Mouse (Mus musculus) lung, adult 18-20 months (tissue): Measurements from ENCODE around the gene Extl1.

Experiments used
- DNase-seq, 2 experiments: peaks; one replicate each; pipeline ENCODE4 v3.0.0; 2022; ENCODE audit warnings: mixed read lengths in 2 of 2

Extl1 gene

GRCm38 (mm10) chr4:134388397-134388796 lies 4.7 kb upstream of the Extl1 start:
- peak; percentile 61 to 68 for DNase-seq

- no peak for DNase-seq
Observed at GRCm38 (mm10) chr4:134387268-134387667, 3.6 kb upstream of the Extl1 start.

DNA sequence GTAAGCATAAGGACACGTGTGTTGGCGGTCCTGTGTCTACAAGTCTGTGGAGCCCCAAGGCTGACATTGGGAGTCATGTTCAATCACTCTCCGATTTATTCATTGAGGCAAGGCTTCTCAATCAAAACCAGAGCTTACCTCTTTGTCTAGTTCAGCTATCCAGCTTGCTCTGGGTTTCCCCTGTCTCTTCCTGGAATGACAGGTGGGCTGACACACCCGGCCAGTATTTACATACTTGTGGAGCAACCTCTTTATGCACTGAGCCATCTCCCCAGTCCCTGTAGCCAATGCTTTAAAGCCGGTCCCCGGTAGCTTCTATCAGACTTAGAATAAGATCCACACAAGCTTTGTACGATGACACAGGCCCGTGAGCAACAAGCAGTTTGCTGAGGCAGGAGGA lies 4.1 kb downstream of the Extl1 start:
- no peak for DNase-seq

DNA sequence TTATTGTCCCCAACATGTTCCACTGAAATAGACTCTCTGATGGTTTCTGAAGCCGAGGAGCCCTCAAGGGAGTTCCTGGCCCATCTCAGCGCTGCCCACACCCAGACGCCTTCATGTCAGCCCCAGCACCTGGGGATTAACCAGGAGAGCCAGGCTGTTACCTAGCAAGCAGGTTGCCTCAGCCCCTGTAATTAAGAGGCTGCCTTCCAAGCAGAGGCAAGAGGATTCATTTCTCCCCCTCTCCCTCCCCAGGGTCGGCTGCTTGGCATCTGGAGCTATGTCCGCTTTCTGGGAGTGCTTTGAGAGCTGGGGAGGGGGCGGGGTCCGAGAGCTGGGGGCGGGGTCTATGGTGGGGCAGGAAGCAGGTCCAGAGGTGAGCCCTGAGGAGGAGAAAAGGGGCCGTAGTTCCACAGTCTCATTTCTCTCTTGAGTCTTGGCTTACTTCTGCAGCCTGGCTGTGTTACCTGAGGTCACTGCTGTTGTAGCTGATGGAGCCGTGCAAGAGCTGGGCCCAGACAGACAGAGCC lies 5.5 kb downstream of the Extl1 start:
- no peak for DNase-seq

DNA sequence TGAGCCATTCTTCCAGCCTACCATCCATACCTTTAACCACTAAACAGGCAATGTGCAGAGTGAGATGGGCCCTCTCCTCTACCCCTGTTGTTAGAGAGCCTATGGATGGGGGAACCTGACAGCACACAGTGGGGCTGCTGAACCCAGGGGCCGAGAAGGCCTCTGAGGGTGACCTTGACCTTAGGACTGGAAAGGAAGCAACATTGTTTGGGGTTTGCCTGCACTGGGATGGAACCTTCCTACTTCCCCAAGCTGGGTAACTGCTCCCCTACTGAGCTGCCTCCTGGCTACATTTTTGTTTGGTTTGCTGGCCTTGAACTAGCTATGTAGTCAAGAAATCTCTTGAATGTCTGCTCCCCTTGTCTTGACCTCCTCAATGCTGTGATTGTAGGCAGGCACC lies 9.3 kb downstream of the Extl1 start:
- no peak for DNase-seq

DNA sequence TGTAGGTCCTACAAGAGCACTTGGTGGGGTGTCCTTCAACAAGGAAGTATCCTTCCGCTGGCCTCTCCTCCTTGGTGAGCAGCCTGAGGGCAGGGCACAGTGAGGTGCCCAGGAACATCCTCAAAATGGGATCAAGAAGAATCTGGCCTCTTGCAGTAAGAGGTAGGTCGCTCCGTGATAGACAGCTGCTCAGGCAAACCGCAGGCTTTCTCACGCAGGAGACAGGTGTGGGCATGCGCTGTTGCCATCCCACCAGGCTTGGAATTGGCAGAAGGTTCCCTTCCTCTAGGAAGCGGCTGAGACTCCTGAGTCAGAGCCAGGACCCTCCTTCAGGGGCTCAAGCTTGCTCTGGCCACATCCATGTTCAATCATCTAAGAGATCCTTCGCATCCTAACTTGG lies 10.4 kb downstream of the Extl1 start:
- no peak for DNase-seq

DNA sequence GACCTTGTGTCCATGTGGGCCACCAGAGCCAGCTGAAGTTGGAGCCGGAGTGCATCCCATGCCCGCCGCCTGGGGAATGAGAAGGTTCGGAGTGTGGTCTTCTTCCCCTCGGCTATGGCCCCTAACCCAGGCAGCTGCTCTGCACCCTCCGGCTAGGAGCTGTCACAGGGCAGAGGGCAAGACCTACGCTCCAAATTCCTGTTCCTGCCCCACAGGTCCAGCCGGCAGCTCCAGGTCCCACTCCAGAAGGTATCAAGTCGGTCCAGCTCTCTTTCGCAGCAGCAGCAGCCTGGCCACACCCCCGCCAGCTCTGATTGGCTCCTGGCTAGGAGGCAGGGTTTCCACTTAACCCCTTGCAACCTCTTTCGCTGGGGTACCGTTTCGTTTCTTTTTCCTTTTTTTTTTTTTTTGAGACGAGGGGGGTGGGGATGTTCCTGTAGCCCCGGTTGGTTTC lies 11.3 kb downstream of the Extl1 start:
- peak; percentile 86 to 89 for DNase-seq

DNA sequence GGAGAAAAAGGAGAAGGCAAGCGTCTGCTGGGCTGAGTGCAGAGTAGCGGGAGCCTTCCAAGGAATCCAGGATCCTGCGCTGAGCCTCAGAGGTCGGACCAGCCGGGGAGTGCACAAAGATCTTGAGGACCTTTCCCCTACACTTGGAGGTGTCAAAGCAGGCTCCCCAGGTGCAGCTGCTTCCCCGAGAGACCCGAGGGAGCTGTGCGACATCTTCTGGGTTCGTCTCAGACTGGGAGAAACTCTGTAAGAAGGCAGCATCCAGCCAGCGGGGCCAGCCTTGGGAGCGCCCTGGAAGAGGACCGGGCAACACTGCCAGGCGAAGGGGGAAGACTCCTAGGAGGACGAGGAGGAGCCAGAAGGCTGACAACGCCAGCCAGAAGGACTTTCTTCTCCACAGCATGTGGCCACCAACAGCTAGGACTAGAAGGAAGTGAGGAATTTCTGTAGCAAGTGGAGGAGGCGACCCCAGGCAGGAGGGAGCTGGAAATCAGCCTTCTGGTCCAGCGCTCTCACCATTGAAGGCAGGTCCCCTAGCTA lies 12.3 kb downstream of the Extl1 start:
- DNase-seq: no peak

DNA sequence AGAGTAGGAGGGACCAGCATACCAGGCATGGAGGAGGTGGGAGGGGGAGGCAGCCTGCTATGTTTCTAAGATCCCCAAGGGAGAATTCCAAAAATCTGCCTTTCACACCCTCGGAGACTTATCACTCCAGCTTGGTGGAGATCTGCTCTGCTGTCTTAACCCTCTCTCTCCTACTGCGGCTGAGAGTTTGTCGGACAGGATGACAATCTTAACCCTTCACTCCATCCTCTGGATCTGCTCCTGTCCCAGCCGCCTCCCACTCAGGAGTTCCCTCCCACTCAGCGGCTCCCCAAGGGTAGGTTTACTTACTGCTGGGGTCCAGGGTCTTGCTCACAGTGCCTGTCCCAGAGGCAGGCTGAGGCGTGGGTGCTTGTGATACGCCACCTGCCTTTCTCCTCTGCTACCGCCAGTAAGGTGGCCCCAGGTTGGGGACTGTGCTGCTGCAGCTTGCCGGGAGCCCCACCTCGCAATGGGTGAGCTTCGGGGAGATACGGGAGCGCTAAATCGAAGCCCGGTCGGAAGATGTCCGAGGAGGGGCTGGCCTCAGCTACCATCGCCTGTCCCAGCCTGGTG lies 12.9 kb downstream of the Extl1 start:
- no peak for DNase-seq

- no peak for DNase-seq
Observed at GRCm38 (mm10) chr4:134365280-134365679, 18.4 kb downstream of the Extl1 start.

GRCm38 (mm10) chr4:134362586-134362985 lies 21.1 kb downstream of the Extl1 start:
- peak; percentile 53 to 67 for DNase-seq

DNA sequence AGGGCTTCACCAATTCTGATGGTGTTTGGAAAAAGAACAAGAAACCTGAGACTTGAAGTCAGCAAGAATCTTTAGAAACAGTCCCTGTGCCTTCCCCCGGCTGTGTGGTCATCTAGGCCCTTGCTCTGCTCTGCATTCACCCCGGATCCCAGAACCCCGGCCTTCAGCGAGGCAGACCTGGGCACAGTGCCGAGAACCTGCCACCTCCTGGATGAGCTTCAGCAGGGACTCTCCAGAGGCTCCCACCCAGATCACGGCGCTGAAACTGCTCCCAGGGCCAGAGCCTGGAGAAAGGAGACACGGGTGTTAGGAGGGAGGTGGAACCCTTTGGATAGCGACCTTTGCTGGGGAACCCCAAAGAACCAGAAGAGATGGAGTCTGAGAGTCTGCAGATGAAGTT lies 21.5 kb downstream of the Extl1 start:
- DNase-seq: no peak

GRCm38 (mm10) chr4:134361215-134361614 lies 22.4 kb downstream of the Extl1 start:
- no peak for DNase-seq

GRCm38 (mm10) chr4:134359649-134360048 lies 24.0 kb downstream of the Extl1 start:
- DNase-seq: peak in 1 of 2 experiments; percentile 24

GRCm38 (mm10) chr4:134357461-134357771 lies 26.2 kb downstream of the Extl1 start:
- DNase-seq: no peak

DNA sequence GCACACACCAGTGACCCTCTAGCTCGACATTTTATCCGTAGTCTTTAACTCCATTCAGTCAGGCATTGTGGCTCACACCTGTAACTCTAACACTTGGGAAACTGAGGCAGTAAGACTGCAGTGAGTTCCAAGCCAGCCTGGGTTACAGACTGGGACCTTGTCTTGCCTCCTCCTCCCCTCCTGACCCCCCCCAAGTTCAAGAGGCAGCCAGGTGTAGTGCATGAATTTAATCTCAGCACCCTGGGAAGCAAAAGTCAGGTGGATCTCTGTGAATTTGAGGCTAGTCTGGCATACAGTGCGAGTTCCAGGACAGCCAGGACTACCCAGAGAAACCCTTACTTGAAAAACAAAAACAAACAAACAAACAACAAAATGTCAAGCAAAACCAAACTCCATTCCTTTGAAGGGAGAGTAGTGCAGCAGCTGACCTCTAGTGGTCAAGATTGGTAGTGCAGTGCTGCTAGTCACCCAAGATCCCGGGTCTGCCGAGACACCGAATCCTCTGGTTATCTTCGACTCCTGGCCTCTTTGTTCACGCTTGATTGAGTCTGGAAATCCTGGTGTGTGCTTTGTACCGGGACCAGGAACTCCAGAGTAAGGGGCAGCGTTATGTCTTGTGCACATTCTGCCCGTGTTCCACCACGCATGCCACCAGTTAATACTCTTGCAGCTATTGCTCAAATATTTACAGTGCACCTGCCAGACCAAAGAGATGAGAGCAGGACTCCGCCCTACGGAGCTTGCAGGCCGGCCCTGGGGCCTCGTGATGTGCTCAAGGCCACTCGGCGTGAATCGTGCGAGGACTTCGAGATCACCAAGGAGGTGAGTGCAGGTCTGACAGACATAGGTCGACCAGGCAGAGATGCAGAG lies 26.8 kb downstream of the Extl1 start:
- DNase-seq: peak; percentile 68 to 77

DNA sequence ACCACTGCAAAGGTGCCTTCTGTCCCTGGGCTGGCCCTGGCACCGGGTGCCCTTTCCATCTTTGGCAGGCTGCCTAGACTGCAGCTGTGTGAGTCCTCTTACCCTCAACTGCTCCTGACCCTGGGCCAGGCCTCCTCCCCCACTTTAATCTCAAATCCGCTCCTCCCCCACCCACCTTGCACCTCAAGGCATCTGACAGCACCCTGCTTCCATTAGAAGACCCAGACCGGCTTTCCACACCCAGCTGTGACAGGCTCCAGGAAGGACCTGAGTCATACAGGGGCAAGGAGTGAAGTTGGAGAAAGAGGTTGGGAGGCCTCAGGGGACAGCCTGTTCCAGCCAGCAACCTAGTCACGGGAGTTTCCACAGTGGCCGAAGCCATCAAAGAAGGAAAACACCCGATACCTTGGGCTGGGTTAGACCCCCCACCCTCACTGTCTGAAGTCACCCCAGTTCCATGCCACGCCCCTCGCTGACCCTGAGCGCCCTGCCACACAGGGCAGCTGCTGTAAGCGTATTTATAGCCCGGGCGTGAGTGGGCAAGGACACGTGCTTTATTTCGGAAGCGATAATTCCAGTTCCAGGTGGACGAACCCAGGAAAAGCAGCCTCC lies 27.7 kb downstream of the Extl1 start:
- peak; percentile 69 to 78 for DNase-seq

DNA sequence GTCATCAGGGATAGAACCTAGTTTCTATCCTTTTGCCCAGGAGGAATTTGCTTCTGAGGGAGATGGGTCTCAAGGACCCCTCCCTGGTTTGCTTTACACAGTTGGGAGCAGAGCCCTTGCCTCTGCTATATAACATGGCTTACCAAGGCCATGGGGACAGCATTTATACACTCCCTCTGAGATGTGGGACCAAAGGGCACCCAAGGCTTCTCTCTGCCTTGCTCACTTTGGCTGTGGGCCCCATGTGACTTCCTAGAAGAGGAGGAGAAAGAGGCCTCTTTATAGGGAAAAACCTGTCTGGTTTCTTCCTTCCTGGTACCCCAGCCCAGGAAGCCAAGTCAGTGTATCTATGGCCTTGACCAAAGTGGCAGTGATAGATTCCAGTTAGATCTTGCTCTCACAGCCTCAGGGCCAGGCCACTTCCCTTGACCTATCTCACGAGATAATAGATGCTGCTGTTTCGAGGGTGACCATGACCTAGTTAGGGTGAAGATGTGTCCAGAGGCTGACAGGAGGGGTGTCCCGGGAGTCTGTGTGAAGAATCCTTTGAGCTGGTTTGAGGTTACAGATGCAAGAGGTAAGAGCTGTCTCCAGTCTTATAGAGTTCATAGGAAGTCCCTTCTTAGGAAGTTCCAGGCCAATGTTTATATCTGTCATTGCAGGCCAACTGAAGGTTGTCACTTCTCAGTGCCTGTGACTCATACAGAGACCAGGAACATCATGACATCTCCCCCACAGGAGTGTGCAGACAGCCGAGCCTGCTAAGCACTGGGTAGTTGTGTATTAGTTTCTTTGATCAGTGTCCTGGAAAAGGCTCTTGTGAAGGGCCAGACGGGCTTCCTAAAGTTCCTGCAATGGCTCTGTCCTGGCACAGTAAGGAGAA lies 29.9 kb downstream of the Extl1 start:
- DNase-seq: no peak

DNA sequence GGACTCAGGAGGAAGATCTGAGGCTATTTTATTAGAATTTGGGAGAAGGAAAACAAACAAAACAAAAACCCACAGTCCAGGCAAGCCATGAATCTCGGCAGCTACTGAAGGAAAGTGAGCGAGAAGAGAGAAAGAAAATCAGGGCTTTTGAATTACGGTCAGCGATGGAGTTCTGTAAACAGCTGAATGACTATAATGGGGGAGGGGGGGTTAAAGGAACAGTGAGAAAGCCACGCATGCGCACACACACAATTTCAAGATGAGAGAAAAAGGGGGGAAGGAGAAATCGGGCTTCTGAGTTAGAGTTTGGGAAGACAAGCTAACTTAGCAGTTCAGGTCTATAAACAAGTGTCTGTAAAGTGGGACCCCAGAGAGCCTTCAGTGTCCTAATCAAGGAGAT lies 30.7 kb downstream of the Extl1 start:
- no peak for DNase-seq

GRCm38 (mm10) chr4:134352261-134352707 lies 31.4 kb downstream of the Extl1 start:
- no peak for DNase-seq

DNA sequence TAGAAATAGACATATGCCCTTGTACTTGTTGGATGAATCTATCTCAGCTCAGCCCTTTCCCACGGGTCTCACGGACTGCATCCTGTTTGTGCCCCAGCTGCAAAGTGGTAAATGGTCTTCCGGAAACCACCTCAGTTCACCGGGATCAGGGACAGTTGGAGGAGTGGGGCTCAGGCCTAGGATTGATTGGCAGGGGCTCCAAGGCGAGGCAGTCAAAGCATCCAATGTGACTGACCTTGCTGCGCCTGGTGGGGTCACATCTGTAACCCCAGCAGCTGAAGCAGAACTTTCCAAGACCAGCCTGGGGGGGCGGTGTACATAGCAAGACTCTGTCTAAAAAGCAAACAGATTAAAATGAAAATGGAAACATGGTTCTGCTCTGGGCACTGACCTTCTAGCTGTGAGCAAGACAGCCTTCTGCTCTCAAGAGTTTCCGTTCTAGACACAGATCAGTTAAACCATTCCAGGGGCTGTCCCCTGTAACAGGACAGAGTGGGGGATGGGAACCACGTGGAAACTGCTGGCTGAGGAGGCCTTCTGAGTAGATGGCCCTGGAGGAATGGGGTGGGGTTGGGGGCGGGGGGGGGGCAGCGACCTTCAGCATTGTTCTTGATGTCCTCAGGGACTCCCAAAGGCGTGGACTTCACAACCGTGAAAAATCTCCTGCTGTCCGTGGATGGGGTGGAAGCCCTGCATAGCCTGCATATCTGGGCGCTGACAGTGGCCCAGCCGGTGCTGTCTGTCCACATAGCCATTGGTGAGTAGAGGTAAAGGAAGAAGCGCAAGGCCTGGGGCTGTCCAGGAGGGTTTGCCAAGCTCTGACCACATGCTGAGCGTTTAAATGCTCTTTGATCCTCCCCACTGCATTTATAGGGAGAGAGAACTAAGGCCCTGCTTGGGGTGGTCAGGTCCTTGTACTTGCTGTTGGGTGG lies 32.1 kb downstream of the Extl1 start:
- DNase-seq: no peak
